In genomic region chr3:135581606-135582117, GRCm38 (mm10) we compare ENCODE assay signal across 8 mouse cellular contexts.
A peak's percentile ranks its signal among the peaks of the same experiment; 100 is the strongest.
DNase-seq lines count a peak whose midpoint lies in the region; ATAC-seq lines count a peak whose summit lies in the region.

No protein-coding gene starts in this region.

- peak; percentile 59; the same call in 1 of the 2 replicates for ATAC-seq in kidney, embryonic 15.5 days (replicated peaks; ENCODE audit: low FRiP score)
- 0 out of 2 replicates have a peak, but pooled peaks have one; percentile 52 for ATAC-seq in embryonic facial prominence, embryonic 12.5 days (ENCODE audit: insufficient number of reproducible peaks, insufficient read depth, low FRiP score, low TSS enrichment)
- peak; percentile 62 for ATAC-seq in hindbrain, embryonic 12.5 days (ENCODE audit: low FRiP score)
- peak; percentile 66 for ATAC-seq in megakaryocyte progenitor cell, adult 5-6 weeks (replicated peaks; ENCODE audit: poor library complexity)

- no peak overlapping the region for H3K4me2 ChIP-seq in kidney, embryonic 15.5 days
- no peak overlapping the region for H3K4me2 ChIP-seq in embryonic facial prominence, embryonic 12.5 days (replicated peaks)
- 0 out of 2 replicates have a peak overlapping the region, but pooled peaks have one; percentile 3 for H3K4me2 ChIP-seq in hindbrain, embryonic 12.5 days (replicated peaks)

- H3K9ac ChIP-seq in kidney, embryonic 15.5 days = no peak overlapping the region
- H3K9ac ChIP-seq in embryonic facial prominence, embryonic 12.5 days = no peak overlapping the region
- H3K9ac ChIP-seq in hindbrain, embryonic 12.5 days = no peak overlapping the region

- no peak overlapping the region for H3K4me3 ChIP-seq in kidney, embryonic 15.5 days (replicated peaks)
- H3K4me3 ChIP-seq in embryonic facial prominence, embryonic 12.5 days = no peak overlapping the region
- H3K4me3 ChIP-seq in hindbrain, embryonic 12.5 days = no peak overlapping the region

- H3K9me3 ChIP-seq in kidney, embryonic 15.5 days (replicated peaks) = no peaks in the 10 kb centered on the region
- H3K9me3 ChIP-seq in embryonic facial prominence, embryonic 12.5 days = no peaks in the 10 kb centered on the region
- no peaks in the 10 kb centered on the region for H3K9me3 ChIP-seq in hindbrain, embryonic 12.5 days (replicated peaks)

- 35% methylated on average over 10 of the region's 10 CpGs for WGBS in kidney, embryonic 15.5 days
- 23% methylated on average over 10 of the region's 10 CpGs for WGBS in embryonic facial prominence, embryonic 12.5 days
- WGBS in hindbrain, embryonic 12.5 days = 13% methylated on average over 10 of the region's 10 CpGs

- DNase-seq in kidney, adult 9 months = no peak
- peak; percentile 64 for DNase-seq in Muller cell, postnatal 12 days (ENCODE audit: inconsistent ontology term)
- peak; percentile 35 to 38 for DNase-seq in thymus, postnatal 10 days (ENCODE audit: low spot score in 2 of 2)
- no peak for DNase-seq in right cerebral cortex, postnatal 14 days

- peaks cover 27% of the 10 kb centered on the region for H3K4me1 ChIP-seq in kidney, embryonic 15.5 days
- H3K4me1 ChIP-seq in embryonic facial prominence, embryonic 12.5 days = peaks cover 8% of the 10 kb centered on the region; the same call in 1 of the 2 replicates
- H3K4me1 ChIP-seq in hindbrain, embryonic 12.5 days = peaks cover 12% of the 10 kb centered on the region

- H3K27ac ChIP-seq in kidney, embryonic 15.5 days = no peak overlapping the region
- H3K27ac ChIP-seq in embryonic facial prominence, embryonic 12.5 days = no peak overlapping the region
- H3K27ac ChIP-seq in hindbrain, embryonic 12.5 days = no peak overlapping the region

- peaks cover 28% of the 10 kb centered on the region for H3K36me3 ChIP-seq in kidney, embryonic 15.5 days
- H3K36me3 ChIP-seq in embryonic facial prominence, embryonic 12.5 days = peaks cover 20% of the 10 kb centered on the region
- H3K36me3 ChIP-seq in hindbrain, embryonic 12.5 days = peaks cover 16% of the 10 kb centered on the region; the same call in 1 of the 2 replicates

- no peaks in the 10 kb centered on the region for H3K27me3 ChIP-seq in kidney, embryonic 15.5 days
- H3K27me3 ChIP-seq in embryonic facial prominence, embryonic 12.5 days = no peaks in the 10 kb centered on the region
- H3K27me3 ChIP-seq in hindbrain, embryonic 12.5 days = no peaks in the 10 kb centered on the region

Comparison
In these comparisons a context has a peak if more than half of its experiments do, and no peak if none do; other contexts are left out.
1. DNase-seq: peak in Muller cell, postnatal 12 days (single experiment) and thymus, postnatal 10 days (2 of 2); none in kidney, adult 9 months (single experiment) and right cerebral cortex, postnatal 14 days (single experiment).
2. Peak in every context shown above with its lines, with median percentiles within 50 percentile points of each other: ATAC-seq.